Mouse (Mus musculus) frontal cortex, adult (tissue): ENCODE results near the gene Cenpw.

ENCODE experiments used
- ATAC-seq: cut with Nextera tagmentation; 2 replicates; pipeline ENCODE4 v1.9.2; 2017; ENCODE audit warnings: mild to moderate bottlenecking, moderate library complexity, mixed read lengths; ENCODE audit not compliant: low TSS enrichment

The Cenpw gene

DNA sequence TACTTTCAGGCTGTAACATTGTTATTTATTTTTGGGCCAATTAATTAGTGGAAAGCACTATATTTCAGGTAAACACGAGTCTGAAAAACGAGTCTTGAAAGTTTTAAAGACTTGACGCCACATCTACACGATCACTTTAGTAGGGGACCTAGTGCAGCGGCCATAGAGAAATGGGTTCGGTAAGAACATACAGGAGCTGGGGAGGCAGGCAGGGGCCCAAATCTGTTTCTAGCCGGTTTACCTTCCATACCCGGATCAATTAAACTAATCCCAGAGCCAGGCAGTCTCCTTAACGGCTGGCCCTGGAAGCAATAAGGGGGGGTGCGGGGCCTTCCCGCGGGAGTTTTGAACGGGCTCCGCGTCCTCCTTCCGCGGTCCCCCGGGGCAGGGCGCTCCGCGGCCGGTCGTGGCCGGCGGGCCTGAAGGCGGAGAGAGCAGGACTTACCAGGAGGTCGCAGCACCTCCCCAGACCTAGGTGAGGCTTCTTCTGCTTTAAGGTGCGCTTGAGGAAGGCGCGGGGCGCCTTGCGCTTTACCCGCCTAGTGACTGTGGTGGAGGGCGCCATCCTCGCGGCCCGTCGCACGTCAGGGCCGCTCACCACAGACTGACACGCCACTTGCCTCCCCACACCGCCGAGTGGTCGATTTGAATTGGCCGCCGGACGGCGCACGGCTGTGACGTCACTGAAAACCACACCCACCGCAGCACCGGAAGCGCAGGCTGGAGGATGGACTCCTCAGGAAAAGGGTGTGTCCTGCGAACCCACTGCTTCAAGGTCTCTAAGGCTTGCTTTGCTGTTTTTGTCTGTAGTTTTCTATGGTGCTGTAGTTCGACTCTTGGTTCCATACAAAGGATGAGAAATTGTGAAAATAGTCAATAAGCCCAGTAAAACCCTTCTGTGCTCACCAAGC, at the start of gene Cenpw:
Gene Cenpw, minus strand, starts transcription at position 645 of the 911 bp plus-strand sequence.
- ATAC-seq = peak; percentile 100

DNA sequence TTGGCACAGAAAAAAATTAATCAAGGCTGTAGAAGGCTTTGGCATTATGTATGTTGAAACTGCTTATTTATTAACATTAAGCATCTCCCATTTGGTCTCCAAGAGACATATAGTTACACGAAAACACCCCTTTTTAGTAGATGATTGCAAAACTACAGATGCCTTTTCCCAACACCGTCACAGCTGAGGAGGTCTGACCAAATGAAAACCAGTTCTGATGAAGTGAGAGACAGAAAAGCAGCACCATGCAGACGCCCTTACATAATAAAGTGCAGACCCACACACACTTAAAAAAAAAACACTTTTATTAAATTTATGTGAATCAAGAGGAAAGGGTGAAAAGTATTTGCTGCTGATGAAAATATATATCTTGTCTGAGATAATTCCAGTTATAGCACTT, 49.3 kb upstream of the Cenpw start:
- no peak for ATAC-seq

DNA sequence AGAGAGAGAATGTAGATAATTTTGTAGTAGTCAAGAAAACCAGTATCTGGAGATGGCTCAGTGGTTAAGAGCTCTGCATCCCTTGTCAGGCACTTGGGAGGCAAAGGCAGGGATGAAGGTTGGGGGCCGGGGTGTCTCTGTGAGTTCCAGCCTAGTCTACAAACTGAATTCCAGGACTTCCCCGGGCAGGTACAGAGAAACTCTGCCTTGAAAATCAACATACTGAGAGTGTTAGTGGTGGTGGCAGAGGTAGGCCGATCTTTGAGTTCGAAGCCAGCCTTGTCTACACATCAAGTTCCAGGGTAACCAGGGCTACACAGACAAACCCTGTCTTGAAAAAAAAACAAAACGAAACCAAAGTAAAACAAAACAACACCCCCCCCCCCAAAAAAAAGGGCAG, 859 bp downstream of the Cenpw start:
- ATAC-seq = no peak

DNA sequence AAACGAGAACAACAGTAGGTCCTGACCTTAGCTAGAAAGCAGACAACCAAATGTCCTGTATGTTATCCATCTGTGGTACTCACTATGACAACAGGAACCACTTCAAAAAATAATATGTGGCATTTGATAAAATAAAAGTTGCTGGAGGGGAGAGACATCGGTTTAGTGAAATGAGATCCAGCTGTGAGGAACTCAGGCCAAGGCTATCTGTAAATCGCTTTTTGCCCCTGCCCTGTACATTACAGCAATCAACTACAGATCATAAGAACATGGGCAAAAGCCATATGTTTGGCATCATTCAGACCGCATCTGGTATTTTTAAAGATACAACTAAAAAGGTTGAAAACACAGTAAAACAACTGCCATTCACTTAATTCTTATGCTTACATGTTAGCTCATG, 32.7 kb downstream of the Cenpw start:
- no peak for ATAC-seq
